Mouse (Mus musculus): ENCODE data around the gene Rinl. TPM values are rescaled to one million over a fixed set of nuclear protein-coding genes. Genes with fewer than 3 reads are reported as not detected.

Gene Rinl
- polyA plus RNA-seq, 1 experiment: 5.9 TPM

DNA sequence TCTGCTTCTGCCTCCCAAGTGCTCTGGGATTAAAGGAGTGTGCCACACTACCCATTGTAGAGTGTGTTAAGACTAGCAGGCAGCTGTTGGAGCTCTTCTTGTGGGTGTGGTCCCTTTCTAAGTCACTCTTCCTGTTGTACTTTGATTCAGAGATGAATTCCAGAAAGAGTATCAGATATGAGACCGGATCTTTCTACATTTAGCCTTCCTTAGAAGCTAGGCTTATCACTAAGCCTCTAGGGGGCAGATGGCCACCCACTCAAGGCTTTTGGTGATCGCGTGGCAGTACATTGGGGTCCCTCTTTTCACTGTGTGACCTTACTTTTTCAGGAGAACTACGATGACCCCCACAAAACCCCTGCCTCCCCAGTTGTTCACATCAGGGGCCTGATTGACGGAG, 24.2 kb downstream of the Rinl start:
- Histone ChIP-seq H3K4me1 (ENCODE audit: control insufficient read depth, insufficient read depth, low read length) (peaks cover 20% of the 10 kb centered on the region), H3K4me3 (ENCODE audit: insufficient read depth, low read depth, low read length) (no peak overlapping the region), H3K27me3 (replicated peaks; ENCODE audit: control insufficient read depth, insufficient read depth, low read length) (no peaks in the 10 kb centered on the region), H3K36me3 (ENCODE audit: control insufficient read depth, insufficient read depth, low read length) (peaks cover 25% of the 10 kb centered on the region), H3K27ac (ENCODE audit: insufficient read depth, low read depth, low read length) (peak overlapping the region; percentile 29)
- no peak for DNase-seq
- TF ChIP-seq POLR2A (IDR thresholded peaks at IDR 0.05; ENCODE audit: low read depth, low read length) (no peak), CTCF (conservative IDR thresholded peaks at IDR 0.05; ENCODE audit: insufficient read depth, insufficient read length, low read depth, low read length) (peak; percentile 24; the same call in 1 of the 2 replicates)
- 47% methylated on average over 5 of the region's 5 CpGs for WGBS

DNA sequence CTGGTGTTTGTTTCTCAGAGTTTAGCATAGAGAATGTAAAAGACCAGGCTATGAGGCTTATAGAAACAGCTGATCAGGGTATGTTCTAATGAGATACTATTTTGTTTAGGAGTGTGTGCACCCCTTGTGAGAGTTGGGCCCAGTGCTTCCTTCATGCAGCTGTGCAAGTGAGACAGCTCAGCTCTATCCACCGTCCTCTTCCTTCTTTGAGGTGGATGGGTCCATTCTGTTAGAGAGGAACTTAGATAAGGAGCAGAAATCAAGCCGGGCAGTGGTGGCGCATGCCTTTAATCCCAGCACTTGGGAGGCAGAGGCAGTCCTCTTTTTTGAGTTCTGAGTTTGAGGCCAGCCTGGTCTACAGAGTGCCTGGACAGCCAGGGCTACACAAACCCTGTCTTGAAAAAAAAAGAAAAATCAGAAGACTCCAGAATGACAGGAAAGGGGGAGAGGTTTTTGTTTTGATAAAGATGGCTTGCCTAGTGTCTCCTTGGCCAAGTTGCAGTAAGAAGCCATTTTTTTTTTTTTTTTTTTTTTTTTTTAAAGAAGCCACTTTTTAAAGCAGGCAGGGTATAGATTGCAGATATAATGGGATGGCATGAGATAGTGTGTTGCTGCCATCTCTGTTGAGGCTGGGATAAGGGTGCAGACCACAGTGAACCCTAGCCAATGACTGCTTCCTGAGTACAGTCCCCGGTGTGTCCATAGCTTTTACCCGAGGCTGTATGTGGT, 25.7 kb downstream of the Rinl start:
- Histone ChIP-seq H3K4me3 (ENCODE audit: insufficient read depth, low read depth, low read length) (no peak overlapping the region), H3K27me3 (replicated peaks; ENCODE audit: control insufficient read depth, insufficient read depth, low read length) (no peaks in the 10 kb centered on the region), H3K4me1 (ENCODE audit: control insufficient read depth, insufficient read depth, low read length) (peaks cover 17% of the 10 kb centered on the region), H3K36me3 (ENCODE audit: control insufficient read depth, insufficient read depth, low read length) (peaks cover 32% of the 10 kb centered on the region), H3K27ac (ENCODE audit: insufficient read depth, low read depth, low read length) (no peak overlapping the region)
- 78% methylated on average over 5 of the region's 5 CpGs for WGBS
- DNase-seq: no peak
- no peak for TF ChIP-seq CTCF (conservative IDR thresholded peaks at IDR 0.05; ENCODE audit: insufficient read depth, insufficient read length, low read depth, low read length)
- no peak for TF ChIP-seq POLR2A (IDR thresholded peaks at IDR 0.05; ENCODE audit: low read depth, low read length)

DNA sequence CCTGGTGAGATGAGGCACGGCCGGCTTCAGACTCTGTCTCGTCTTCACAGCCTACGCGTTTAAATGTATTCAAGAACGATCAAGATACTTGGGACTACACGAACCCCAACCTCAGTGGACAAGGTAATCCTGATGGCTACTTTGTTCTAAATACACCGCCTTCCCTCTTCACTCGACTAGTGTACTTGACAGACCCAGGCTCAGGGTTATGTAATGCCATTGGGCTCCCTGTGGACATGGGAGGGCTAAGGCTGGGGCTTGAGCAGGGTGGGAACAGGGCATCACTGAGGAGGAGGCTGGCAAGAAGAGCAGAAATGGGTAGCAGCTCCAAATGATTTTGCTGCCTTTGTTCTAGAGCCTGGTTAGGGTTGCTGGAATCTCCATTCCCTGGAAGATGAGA, 26.5 kb downstream of the Rinl start:
- Histone ChIP-seq H3K4me3 (ENCODE audit: insufficient read depth, low read depth, low read length) (no peak overlapping the region), H3K36me3 (ENCODE audit: control insufficient read depth, insufficient read depth, low read length) (peaks cover 33% of the 10 kb centered on the region), H3K4me1 (ENCODE audit: control insufficient read depth, insufficient read depth, low read length) (peaks cover 17% of the 10 kb centered on the region), H3K27me3 (replicated peaks; ENCODE audit: control insufficient read depth, insufficient read depth, low read length) (no peaks in the 10 kb centered on the region), H3K27ac (ENCODE audit: insufficient read depth, low read depth, low read length) (no peak overlapping the region)
- no peak for DNase-seq
- TF ChIP-seq CTCF (conservative IDR thresholded peaks at IDR 0.05; ENCODE audit: insufficient read depth, insufficient read length, low read depth, low read length): no peak
- TF ChIP-seq POLR2A (IDR thresholded peaks at IDR 0.05; ENCODE audit: low read depth, low read length): no peak
- WGBS: 84% methylated on average over 9 of the region's 9 CpGs

DNA sequence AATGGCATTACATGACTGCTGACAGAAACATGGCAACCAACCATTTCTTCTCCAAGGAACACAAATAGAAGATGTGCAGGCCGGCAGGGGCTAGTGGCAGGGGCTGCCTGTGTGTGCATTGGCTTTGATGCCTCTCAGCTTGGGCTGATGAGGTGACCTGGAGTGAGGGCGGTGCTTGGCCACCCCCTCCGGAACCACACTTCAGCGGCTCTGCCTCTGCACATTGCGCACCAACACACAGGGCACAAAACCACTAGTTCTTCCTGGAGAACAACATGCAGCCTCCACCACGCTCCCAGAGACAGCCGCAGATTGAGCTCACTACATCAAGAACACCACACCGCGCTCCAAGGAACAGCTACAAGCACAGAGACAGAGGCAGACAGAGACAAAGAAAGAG, 27.4 kb downstream of the Rinl start:
- DNase-seq: peak; percentile 43
- Histone ChIP-seq H3K4me3 (ENCODE audit: insufficient read depth, low read depth, low read length) (no peak overlapping the region), H3K27ac (ENCODE audit: insufficient read depth, low read depth, low read length) (no peak overlapping the region), H3K4me1 (ENCODE audit: control insufficient read depth, insufficient read depth, low read length) (peaks cover 17% of the 10 kb centered on the region), H3K27me3 (replicated peaks; ENCODE audit: control insufficient read depth, insufficient read depth, low read length) (no peaks in the 10 kb centered on the region), H3K36me3 (ENCODE audit: control insufficient read depth, insufficient read depth, low read length) (peaks cover 40% of the 10 kb centered on the region)
- WGBS: 59% methylated on average over 9 of the region's 9 CpGs
- no peak for TF ChIP-seq CTCF (conservative IDR thresholded peaks at IDR 0.05; ENCODE audit: insufficient read depth, insufficient read length, low read depth, low read length)
- TF ChIP-seq POLR2A (IDR thresholded peaks at IDR 0.05; ENCODE audit: low read depth, low read length): no peak

DNA sequence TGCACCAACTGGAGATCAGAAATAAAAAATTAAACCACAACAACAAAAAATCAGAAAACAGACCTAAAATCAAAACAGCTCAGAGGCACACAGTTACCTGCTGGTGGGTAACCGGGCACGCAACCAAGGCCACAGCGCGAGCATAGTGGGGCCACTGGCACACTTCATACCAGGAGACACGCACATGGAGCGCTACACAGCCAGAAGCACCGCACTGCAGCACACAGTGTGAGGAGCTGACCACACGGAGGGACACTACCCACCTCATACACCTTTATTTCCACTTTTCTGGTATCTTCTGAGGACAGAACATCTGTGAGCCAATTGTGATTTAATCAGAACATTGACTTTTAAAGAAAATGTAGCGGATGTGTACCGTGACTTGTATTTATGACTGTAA, 28.2 kb downstream of the Rinl start:
- Histone ChIP-seq H3K27me3 (replicated peaks; ENCODE audit: control insufficient read depth, insufficient read depth, low read length) (no peaks in the 10 kb centered on the region), H3K36me3 (ENCODE audit: control insufficient read depth, insufficient read depth, low read length) (peaks cover 43% of the 10 kb centered on the region), H3K27ac (ENCODE audit: insufficient read depth, low read depth, low read length) (no peak overlapping the region), H3K4me3 (ENCODE audit: insufficient read depth, low read depth, low read length) (no peak overlapping the region), H3K4me1 (ENCODE audit: control insufficient read depth, insufficient read depth, low read length) (peaks cover 22% of the 10 kb centered on the region)
- DNase-seq: no peak
- TF ChIP-seq CTCF (conservative IDR thresholded peaks at IDR 0.05; ENCODE audit: insufficient read depth, insufficient read length, low read depth, low read length) (no peak), POLR2A (IDR thresholded peaks at IDR 0.05; ENCODE audit: low read depth, low read length) (no peak)
- WGBS: 85% methylated on average over 10 of the region's 10 CpGs

DNA sequence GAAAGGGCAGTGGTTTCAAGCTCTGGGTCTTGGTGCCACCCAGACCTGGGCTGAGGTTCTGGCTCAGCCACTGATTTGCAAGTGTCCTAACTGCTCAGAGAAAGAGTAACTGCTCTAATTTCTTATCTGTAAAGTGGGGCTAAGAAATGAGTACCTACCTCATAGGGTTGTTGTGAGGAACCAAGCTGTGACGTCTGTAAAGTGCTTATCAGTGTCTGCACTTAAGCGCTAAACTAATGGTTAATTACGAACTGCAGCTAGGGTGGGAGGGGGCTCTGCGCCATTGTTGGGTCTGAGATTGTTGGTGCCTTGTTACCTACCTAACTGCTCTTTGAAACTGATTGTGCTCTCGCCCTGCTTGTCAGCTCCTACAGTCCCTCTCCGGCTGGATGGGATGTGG, 28.8 kb downstream of the Rinl start:
- Histone ChIP-seq H3K4me3 (ENCODE audit: insufficient read depth, low read depth, low read length) (no peak overlapping the region), H3K36me3 (ENCODE audit: control insufficient read depth, insufficient read depth, low read length) (peaks cover 45% of the 10 kb centered on the region), H3K27me3 (replicated peaks; ENCODE audit: control insufficient read depth, insufficient read depth, low read length) (no peaks in the 10 kb centered on the region), H3K27ac (ENCODE audit: insufficient read depth, low read depth, low read length) (no peak overlapping the region), H3K4me1 (ENCODE audit: control insufficient read depth, insufficient read depth, low read length) (peaks cover 21% of the 10 kb centered on the region)
- 72% methylated on average over 6 of the region's 6 CpGs for WGBS
- TF ChIP-seq POLR2A (IDR thresholded peaks at IDR 0.05; ENCODE audit: low read depth, low read length) (no peak), CTCF (conservative IDR thresholded peaks at IDR 0.05; ENCODE audit: insufficient read depth, insufficient read length, low read depth, low read length) (no peak)
- no peak for DNase-seq

DNA sequence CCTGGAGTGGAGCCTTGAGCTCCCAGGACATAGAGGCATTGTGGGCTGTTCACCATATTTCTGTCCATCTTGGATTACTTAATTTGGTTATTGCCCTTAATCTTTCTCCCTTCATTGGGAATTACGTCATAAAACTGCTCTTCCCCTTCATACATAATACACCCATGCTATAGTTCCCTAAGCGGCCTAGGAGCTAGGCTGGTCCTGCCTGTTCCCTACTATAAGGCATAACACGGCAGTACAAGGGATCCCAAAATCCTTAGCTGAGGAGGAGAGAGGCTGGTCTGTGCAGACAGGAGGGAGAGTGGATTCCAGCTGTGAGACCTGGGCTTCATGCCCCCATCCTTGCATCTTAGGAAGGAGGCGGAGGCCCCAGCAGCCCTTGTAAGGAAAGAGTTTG, 29.2 kb downstream of the Rinl start:
- Histone ChIP-seq H3K4me1 (ENCODE audit: control insufficient read depth, insufficient read depth, low read length) (peaks cover 19% of the 10 kb centered on the region; the same call in 1 of the 2 replicates), H3K36me3 (ENCODE audit: control insufficient read depth, insufficient read depth, low read length) (peaks cover 45% of the 10 kb centered on the region), H3K27me3 (replicated peaks; ENCODE audit: control insufficient read depth, insufficient read depth, low read length) (no peaks in the 10 kb centered on the region), H3K27ac (ENCODE audit: insufficient read depth, low read depth, low read length) (no peak overlapping the region), H3K4me3 (ENCODE audit: insufficient read depth, low read depth, low read length) (no peak overlapping the region)
- 77% methylated on average over 4 of the region's 4 CpGs for WGBS
- no peak for TF ChIP-seq CTCF (conservative IDR thresholded peaks at IDR 0.05; ENCODE audit: insufficient read depth, insufficient read length, low read depth, low read length)
- no peak for TF ChIP-seq POLR2A (IDR thresholded peaks at IDR 0.05; ENCODE audit: low read depth, low read length)
- DNase-seq: no peak
